Mouse (Mus musculus) cerebellum, adult 9-11 months (tissue): ENCODE results near the gene Ganc.

ENCODE experiments used
- DNase-seq: peaks from one replicate; pipeline ENCODE4 v3.0.0; 2022

The Ganc gene

GRCm38 (mm10) chr2:120502605-120502990 is 98.9 kb downstream of the Ganc start:
- peak; percentile 12 for DNase-seq

- DNase-seq, result no peak
Measured at GRCm38 (mm10) chr2:120503094-120503493, 99.4 kb downstream of the Ganc start.

- DNase-seq, result no peak
Measured at GRCm38 (mm10) chr2:120503992-120504391, 100.3 kb downstream of the Ganc start.
